Mouse (Mus musculus): ENCODE measurements around the gene Rcsd1. TPM values are rescaled to one million over a fixed set of nuclear protein-coding genes. Genes with fewer than 3 reads are reported as not detected.

Rcsd1 gene
- 6.0 TPM in 2 replicates for polyA plus RNA-seq (2012; rRNA removed)

GRCm38 (mm10) chr1:165709629-165710256 lies at the start of gene Rcsd1:
TSS of gene Rcsd1 (minus strand) at chr1:165709757.
- H3K27ac ChIP-seq (ENCODE audit: insufficient read depth, low read length) = no peak within 1 kb of the TSS
- no peak for TF ChIP-seq POLR2A (IDR thresholded peaks at IDR 0.05; ENCODE audit: extremely low read depth, insufficient read depth, low read length)
- TF ChIP-seq CTCF (IDR thresholded peaks at IDR 0.05; ENCODE audit: extremely low read depth, insufficient read depth, low read length) = no peak
- no peak within 1 kb of the TSS for H3K4me3 ChIP-seq (ENCODE audit: insufficient read depth, low read length)
- no peaks in the 10 kb centered on the region for H3K4me1 ChIP-seq (ENCODE audit: control insufficient read depth, insufficient read depth, low read length)

- Histone ChIP-seq H3K4me1 (ENCODE audit: control insufficient read depth, insufficient read depth, low read length) (no peaks in the 10 kb centered on the region), H3K4me3 (ENCODE audit: insufficient read depth, low read length) (no peak overlapping the region), H3K27ac (ENCODE audit: insufficient read depth, low read length) (no peak overlapping the region)
- TF ChIP-seq POLR2A (IDR thresholded peaks at IDR 0.05; ENCODE audit: extremely low read depth, insufficient read depth, low read length) = no peak
- TF ChIP-seq CTCF (IDR thresholded peaks at IDR 0.05; ENCODE audit: extremely low read depth, insufficient read depth, low read length) = no peak
These were observed 45.6 kb upstream of the Rcsd1 start for GRCm38 (mm10) chr1:165755194-165755593.

GRCm38 (mm10) chr1:165754205-165754604 lies 44.6 kb upstream of the Rcsd1 start:
- no peaks in the 10 kb centered on the region for H3K4me1 ChIP-seq (ENCODE audit: control insufficient read depth, insufficient read depth, low read length)
- no peak overlapping the region for H3K27ac ChIP-seq (ENCODE audit: insufficient read depth, low read length)
- TF ChIP-seq CTCF (IDR thresholded peaks at IDR 0.05; ENCODE audit: extremely low read depth, insufficient read depth, low read length) (no peak), POLR2A (IDR thresholded peaks at IDR 0.05; ENCODE audit: extremely low read depth, insufficient read depth, low read length) (no peak)
- H3K4me3 ChIP-seq (ENCODE audit: insufficient read depth, low read length) = no peak overlapping the region

- TF ChIP-seq CTCF (IDR thresholded peaks at IDR 0.05; ENCODE audit: extremely low read depth, insufficient read depth, low read length) = no peak
- no peak for TF ChIP-seq POLR2A (IDR thresholded peaks at IDR 0.05; ENCODE audit: extremely low read depth, insufficient read depth, low read length)
- no peak overlapping the region for H3K4me3 ChIP-seq (ENCODE audit: insufficient read depth, low read length)
- no peaks in the 10 kb centered on the region for H3K4me1 ChIP-seq (ENCODE audit: control insufficient read depth, insufficient read depth, low read length)
- no peak overlapping the region for H3K27ac ChIP-seq (ENCODE audit: insufficient read depth, low read length)
These were observed 42.3 kb upstream of the Rcsd1 start for GRCm38 (mm10) chr1:165751838-165752237.

- H3K4me3 ChIP-seq (ENCODE audit: insufficient read depth, low read length) = no peak overlapping the region
- no peak overlapping the region for H3K27ac ChIP-seq (ENCODE audit: insufficient read depth, low read length)
- no peak for TF ChIP-seq POLR2A (IDR thresholded peaks at IDR 0.05; ENCODE audit: extremely low read depth, insufficient read depth, low read length)
- no peak for TF ChIP-seq CTCF (IDR thresholded peaks at IDR 0.05; ENCODE audit: extremely low read depth, insufficient read depth, low read length)
- no peaks in the 10 kb centered on the region for H3K4me1 ChIP-seq (ENCODE audit: control insufficient read depth, insufficient read depth, low read length)
These were observed 41.6 kb upstream of the Rcsd1 start for GRCm38 (mm10) chr1:165751142-165751541.

GRCm38 (mm10) chr1:165748053-165748452 lies 38.5 kb upstream of the Rcsd1 start:
- Histone ChIP-seq H3K4me3 (ENCODE audit: insufficient read depth, low read length) (no peak overlapping the region), H3K4me1 (ENCODE audit: control insufficient read depth, insufficient read depth, low read length) (no peaks in the 10 kb centered on the region), H3K27ac (ENCODE audit: insufficient read depth, low read length) (no peak overlapping the region)
- TF ChIP-seq POLR2A (IDR thresholded peaks at IDR 0.05; ENCODE audit: extremely low read depth, insufficient read depth, low read length) = no peak

GRCm38 (mm10) chr1:165741989-165742388 lies 32.4 kb upstream of the Rcsd1 start:
- no peak overlapping the region for H3K27ac ChIP-seq (ENCODE audit: insufficient read depth, low read length)
- H3K4me3 ChIP-seq (ENCODE audit: insufficient read depth, low read length) = no peak overlapping the region
- no peaks in the 10 kb centered on the region for H3K4me1 ChIP-seq (ENCODE audit: control insufficient read depth, insufficient read depth, low read length)
- TF ChIP-seq POLR2A (IDR thresholded peaks at IDR 0.05; ENCODE audit: extremely low read depth, insufficient read depth, low read length) (no peak), CTCF (IDR thresholded peaks at IDR 0.05; ENCODE audit: extremely low read depth, insufficient read depth, low read length) (no peak)

GRCm38 (mm10) chr1:165738985-165739384 lies 29.4 kb upstream of the Rcsd1 start:
- Histone ChIP-seq H3K27ac (ENCODE audit: insufficient read depth, low read length) (no peak overlapping the region), H3K4me1 (ENCODE audit: control insufficient read depth, insufficient read depth, low read length) (no peaks in the 10 kb centered on the region), H3K4me3 (ENCODE audit: insufficient read depth, low read length) (no peak overlapping the region)
- TF ChIP-seq CTCF (IDR thresholded peaks at IDR 0.05; ENCODE audit: extremely low read depth, insufficient read depth, low read length) (no peak), POLR2A (IDR thresholded peaks at IDR 0.05; ENCODE audit: extremely low read depth, insufficient read depth, low read length) (no peak)

GRCm38 (mm10) chr1:165737867-165738266 lies 28.3 kb upstream of the Rcsd1 start:
- TF ChIP-seq CTCF (IDR thresholded peaks at IDR 0.05; ENCODE audit: extremely low read depth, insufficient read depth, low read length) (no peak), POLR2A (IDR thresholded peaks at IDR 0.05; ENCODE audit: extremely low read depth, insufficient read depth, low read length) (no peak)
- Histone ChIP-seq H3K27ac (ENCODE audit: insufficient read depth, low read length) (no peak overlapping the region), H3K4me3 (ENCODE audit: insufficient read depth, low read length) (no peak overlapping the region)

GRCm38 (mm10) chr1:165737451-165737850 lies 27.9 kb upstream of the Rcsd1 start:
- Histone ChIP-seq H3K4me3 (ENCODE audit: insufficient read depth, low read length) (no peak overlapping the region), H3K4me1 (ENCODE audit: control insufficient read depth, insufficient read depth, low read length) (no peaks in the 10 kb centered on the region), H3K27ac (ENCODE audit: insufficient read depth, low read length) (no peak overlapping the region)
- TF ChIP-seq POLR2A (IDR thresholded peaks at IDR 0.05; ENCODE audit: extremely low read depth, insufficient read depth, low read length) (no peak), CTCF (IDR thresholded peaks at IDR 0.05; ENCODE audit: extremely low read depth, insufficient read depth, low read length) (no peak)

More at GRCm38 (mm10) chr1:165737867-165738266, 28.3 kb upstream of the Rcsd1 start:
- no peaks in the 10 kb centered on the region for H3K4me1 ChIP-seq (ENCODE audit: control insufficient read depth, insufficient read depth, low read length)
